Mouse (Mus musculus): ENCODE measurements around the gene Ipo13. TPM values are rescaled to one million over a fixed set of nuclear protein-coding genes. Genes with fewer than 3 reads are reported as not detected.
A peak's percentile ranks its signal among the peaks of the same experiment; 100 is the strongest.

Ipo13 gene
- polyA plus RNA-seq (2017; shearing (Covaris generic)) = 10 to 100 TPM; 13.7 to 15.6 TPM

GRCm38 (mm10) chr4:117914591-117915442, at the start of gene Ipo13:
Gene Ipo13 (minus strand): TSS chr4:117914999.
- ATAC-seq = peak; percentile 89

GRCm38 (mm10) chr4:117957492-117957891, 42.7 kb upstream of the Ipo13 start:
- no peak for ATAC-seq

GRCm38 (mm10) chr4:117947493-117947892, 32.7 kb upstream of the Ipo13 start:
- ATAC-seq = no peak

GRCm38 (mm10) chr4:117946639-117947305, 32.0 kb upstream of the Ipo13 start:
- ATAC-seq = no peak

- ATAC-seq = no peak
Measured at GRCm38 (mm10) chr4:117943317-117943716, 28.5 kb upstream of the Ipo13 start.

GRCm38 (mm10) chr4:117936964-117937363, 22.2 kb upstream of the Ipo13 start:
- ATAC-seq = no peak

- ATAC-seq = no peak
Measured at GRCm38 (mm10) chr4:117934081-117934480, 19.3 kb upstream of the Ipo13 start.

GRCm38 (mm10) chr4:117933248-117933647, 18.4 kb upstream of the Ipo13 start:
- ATAC-seq = no peak

GRCm38 (mm10) chr4:117929391-117929881, 14.6 kb upstream of the Ipo13 start, which contains the start of gene Artn:
Gene Artn (minus strand): TSS chr4:117929763.
- no peak for ATAC-seq

GRCm38 (mm10) chr4:117928699-117929241, 14.0 kb upstream of the Ipo13 start:
- ATAC-seq = no peak

- ATAC-seq = no peak
Measured at GRCm38 (mm10) chr4:117928234-117928633, 13.4 kb upstream of the Ipo13 start.

- ATAC-seq = no peak
Measured at GRCm38 (mm10) chr4:117926545-117927482, 12.0 kb upstream of the Ipo13 start.

- no peak for ATAC-seq
Measured at GRCm38 (mm10) chr4:117924916-117925315, 10.1 kb upstream of the Ipo13 start.

- no peak for ATAC-seq
Measured at GRCm38 (mm10) chr4:117923450-117923849, 8.7 kb upstream of the Ipo13 start.

- ATAC-seq = no peak
Measured at GRCm38 (mm10) chr4:117921358-117921757, 6.6 kb upstream of the Ipo13 start.

- no peak for ATAC-seq
Measured at GRCm38 (mm10) chr4:117918762-117919161, 4.0 kb upstream of the Ipo13 start.

- no peak for ATAC-seq
Measured at GRCm38 (mm10) chr4:117918261-117918660, 3.5 kb upstream of the Ipo13 start.

- no peak for ATAC-seq
Measured at GRCm38 (mm10) chr4:117917847-117918246, 3.0 kb upstream of the Ipo13 start.

GRCm38 (mm10) chr4:117917402-117917801, 2.6 kb upstream of the Ipo13 start:
- ATAC-seq = no peak

- ATAC-seq = no peak
Measured at GRCm38 (mm10) chr4:117916386-117916785, 1.6 kb upstream of the Ipo13 start.

GRCm38 (mm10) chr4:117915489-117916105, 798 bp upstream of the Ipo13 start:
- no peak for ATAC-seq

- no peak for ATAC-seq
Measured at GRCm38 (mm10) chr4:117914031-117914430, 768 bp downstream of the Ipo13 start.
